Mouse (Mus musculus) bone marrow, adult 2 months (tissue): ENCODE data around the gene Pcbp3. TPM values are rescaled to one million over a fixed set of nuclear protein-coding genes. Genes with fewer than 3 reads are reported as not detected.

ENCODE experiments used
- H3K27ac ChIP-seq: fragments of 200-500 bp; 2 replicates; pipeline ENCODE4 v1.5.1; 2012; ENCODE audit warnings: low read depth, mild to moderate bottlenecking, control low read depth, inconsistent platforms, low read length; ENCODE audit not compliant: control insufficient read depth, poor library complexity, insufficient read depth
- H3K4me1 ChIP-seq: fragments of 200-500 bp; 2 replicates; pipeline ENCODE4 v1.6.1; 2011; ENCODE audit warnings: low read length; ENCODE audit not compliant: control insufficient read depth, insufficient read depth
- H3K4me3 ChIP-seq: fragments of 200-500 bp; replicated peaks from 2 replicates; pipeline ENCODE3; 2011; ENCODE audit warnings: mild to moderate bottlenecking, low read depth, low read length, control low read depth; ENCODE audit not compliant: control insufficient read depth
- CTCF ChIP-seq: fragments of 200-500 bp; IDR thresholded peaks from 2 replicates; pipeline ENCODE4 v1.5.1; 2011; ENCODE audit warnings: low read length, control low read depth; ENCODE audit not compliant: control insufficient read depth, insufficient read depth
- POLR2A ChIP-seq: fragments of 200-500 bp; IDR thresholded peaks from 2 replicates; pipeline ENCODE4 v1.6.1; 2011; ENCODE audit warnings: low read depth, mild to moderate bottlenecking, control low read depth, low read length, borderline replicate concordance; ENCODE audit not compliant: control insufficient read depth
- WGBS: fragments of 180-500 bp; shearing (Covaris S2); methylation state at CpG from one replicate; pipeline ENCODE4 v1.1.7; 2018; 5-methylcytosine and 5-hydroxymethylcytosine counted together
- polyA plus RNA-seq: library from polyadenylated mRNA; stranded (reverse); fragments of >200 nt; gene quantifications from 2 replicates; pipeline ENCODE4 v1.2.4, GENCODE M21; 2011; ENCODE audit warnings: low replicate concordance; ENCODE audit not compliant: missing spikeins, insufficient read depth, insufficient read length

Gene Pcbp3
- polyA plus RNA-seq, 1 experiment: 4.3 TPM

DNA sequence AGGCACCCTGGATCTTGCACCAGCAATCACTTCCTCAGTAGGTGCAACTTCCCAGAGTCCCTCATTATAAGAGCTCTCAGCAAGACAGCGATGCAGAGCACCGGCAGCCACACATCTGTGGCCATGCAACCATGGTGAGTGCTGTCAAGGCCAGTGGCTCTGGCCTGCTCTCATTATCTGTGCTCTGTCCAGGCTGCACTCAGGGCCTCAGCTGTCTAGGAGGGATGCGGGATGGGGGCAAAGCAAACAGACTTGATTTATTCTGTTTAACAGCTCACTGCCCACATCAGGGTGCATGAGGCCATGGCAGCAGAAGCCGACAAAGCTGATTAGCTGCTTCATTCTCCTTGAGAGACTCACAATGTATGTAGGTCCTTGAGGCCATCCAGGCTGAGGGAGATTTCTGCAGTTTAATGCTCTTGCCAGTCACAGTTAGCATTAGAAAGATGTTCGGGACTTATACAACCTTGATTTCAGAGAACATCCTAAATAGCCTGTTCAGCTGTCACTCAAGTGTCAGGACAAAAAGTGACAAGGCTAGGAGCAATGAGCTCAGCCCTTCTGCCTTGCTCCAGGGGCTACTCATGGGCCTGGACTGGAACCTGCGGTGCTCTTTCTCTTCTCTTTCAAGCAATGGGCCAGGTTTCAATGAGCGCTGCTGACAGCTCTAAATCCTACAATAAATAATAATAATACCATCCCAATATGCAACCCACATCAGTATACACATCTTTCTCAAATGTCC lies 151.6 kb downstream of the Pcbp3 start:
- 71% methylated on average over 7 of the region's 7 CpGs for WGBS
- no peaks in the 10 kb centered on the region for H3K4me1 ChIP-seq
- no peak overlapping the region for H3K27ac ChIP-seq
- no peak overlapping the region for H3K4me3 ChIP-seq
- TF ChIP-seq POLR2A (no peak), CTCF (no peak)

DNA sequence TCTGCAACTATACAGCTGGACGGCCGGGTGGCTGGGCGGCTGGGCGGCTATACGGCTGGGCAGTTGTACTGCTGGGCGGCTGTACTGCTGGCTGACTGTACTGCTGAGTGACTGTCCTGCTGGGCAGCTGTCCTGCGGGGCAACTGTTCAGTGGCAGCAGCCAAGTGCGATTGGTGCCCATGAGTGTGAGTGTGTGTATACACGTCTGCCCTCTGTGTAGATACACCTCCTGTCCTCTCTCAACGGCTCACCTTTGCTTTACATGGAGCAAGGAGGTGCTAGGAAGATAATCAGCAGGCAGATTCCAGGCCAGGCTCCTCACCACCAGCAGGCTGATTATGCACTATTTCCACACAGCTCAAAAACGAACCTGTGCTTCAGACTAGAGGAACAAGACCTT lies 152.2 kb downstream of the Pcbp3 start:
- WGBS: 86% methylated on average over 11 of the region's 11 CpGs
- TF ChIP-seq POLR2A (no peak), CTCF (no peak)
- Histone ChIP-seq H3K4me1 (no peaks in the 10 kb centered on the region), H3K27ac (no peak overlapping the region), H3K4me3 (no peak overlapping the region)

DNA sequence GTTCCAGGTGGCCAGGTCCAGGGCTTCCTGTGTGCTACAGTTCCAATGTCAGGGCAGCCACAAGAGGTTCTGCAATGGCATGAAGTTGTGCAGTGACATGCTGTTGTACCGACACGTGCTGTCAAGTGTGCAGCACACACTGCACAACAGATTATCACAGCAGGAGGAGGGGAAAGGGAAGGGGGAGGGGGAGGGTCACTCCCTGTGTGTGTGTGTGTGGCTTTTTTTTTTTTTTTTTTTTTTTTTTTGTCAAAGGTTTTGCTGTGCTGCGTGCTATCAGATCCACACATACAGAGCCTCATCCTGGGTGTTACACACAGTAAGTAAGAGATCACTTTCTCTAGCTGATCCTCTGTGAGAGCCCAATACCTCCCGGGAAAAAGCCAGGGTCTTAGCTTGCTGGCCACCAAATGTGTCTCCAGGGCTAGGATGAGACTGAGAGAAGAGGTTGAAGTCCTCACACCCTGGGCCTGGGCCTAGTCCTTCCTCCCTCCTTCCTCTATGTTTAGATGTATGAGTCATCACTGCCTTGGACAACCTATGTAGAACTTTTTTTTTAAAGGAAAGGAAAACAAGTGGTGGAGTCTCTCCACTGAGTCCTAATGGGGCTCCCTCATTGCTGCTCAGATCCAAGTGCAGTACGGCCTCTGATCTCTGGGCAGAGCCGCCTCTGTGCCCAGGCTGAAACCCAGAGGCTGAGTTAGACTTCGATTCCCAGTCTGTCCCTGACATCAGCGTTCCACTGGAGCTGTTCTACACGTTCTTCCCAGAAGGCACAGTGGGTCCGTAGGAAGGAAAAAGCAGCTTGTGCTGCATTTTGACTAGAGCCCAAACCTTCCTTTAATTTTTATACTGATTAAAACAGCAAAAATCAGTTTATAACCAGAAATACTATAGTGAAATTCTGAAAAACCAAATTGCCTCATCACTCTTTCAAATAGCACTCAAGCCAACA lies 153.0 kb downstream of the Pcbp3 start:
- no peak overlapping the region for H3K27ac ChIP-seq
- no peak for TF ChIP-seq CTCF

DNA sequence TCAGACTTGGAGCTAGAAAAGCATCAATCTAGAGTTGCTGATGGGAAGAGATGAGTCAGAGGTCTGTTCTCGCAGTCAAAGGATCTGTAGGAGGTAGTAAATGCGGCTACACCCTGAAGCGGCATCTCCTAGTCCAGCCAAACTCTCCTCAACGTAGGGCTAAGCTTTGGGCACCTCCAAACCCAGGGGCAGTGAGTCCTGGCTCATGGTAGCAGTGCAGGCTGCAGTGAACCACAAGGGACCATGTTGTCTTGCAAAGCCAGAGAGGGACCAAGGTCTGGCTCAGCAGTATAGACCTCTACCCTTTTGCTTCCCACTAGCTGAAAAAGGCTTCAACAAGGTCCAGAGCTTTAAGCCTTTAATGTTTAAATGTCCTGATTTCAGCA lies 159.2 kb downstream of the Pcbp3 start:
- no peak for TF ChIP-seq POLR2A
- TF ChIP-seq CTCF: no peak
- Histone ChIP-seq H3K4me1 (no peaks in the 10 kb centered on the region), H3K4me3 (no peak overlapping the region), H3K27ac (no peak overlapping the region)
- WGBS: 86% methylated on average over 4 of the region's 4 CpGs

More for the DNA sequence above, 153.0 kb downstream of the Pcbp3 start:
- no peaks in the 10 kb centered on the region for H3K4me1 ChIP-seq
- no peak overlapping the region for H3K4me3 ChIP-seq
- 74% methylated on average over 10 of the region's 10 CpGs for WGBS

DNA sequence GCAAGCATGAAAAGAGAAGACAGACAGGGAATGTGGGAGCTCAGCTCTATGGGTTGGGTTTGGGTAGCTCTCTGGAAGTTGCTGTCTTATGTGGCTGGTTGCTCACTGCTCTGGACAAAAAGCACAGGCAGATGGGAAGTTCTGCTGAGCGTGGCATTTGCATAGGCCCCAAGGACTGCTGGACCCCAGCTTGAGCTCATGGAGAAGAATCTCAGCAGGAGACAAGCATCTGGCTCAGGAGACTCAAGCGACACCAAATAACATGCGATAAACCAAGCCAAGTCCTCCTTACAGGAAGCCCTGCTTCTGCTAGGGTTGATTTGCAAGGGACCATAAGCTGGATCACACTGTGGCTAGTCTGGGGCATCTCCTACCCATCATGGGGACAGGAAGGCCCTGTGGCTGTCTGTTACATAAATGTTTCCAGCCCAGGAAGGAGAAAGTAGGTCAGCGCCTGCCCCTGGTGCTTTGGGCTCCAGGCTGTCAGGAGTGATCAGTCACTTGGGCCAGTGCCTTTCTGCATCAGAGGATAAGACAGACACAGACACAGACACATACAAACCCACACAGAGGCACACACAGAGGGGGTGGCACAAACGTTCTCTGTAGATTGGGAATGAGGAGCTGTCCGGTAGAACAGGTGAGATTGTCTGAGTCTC lies 159.7 kb downstream of the Pcbp3 start:
- Histone ChIP-seq H3K27ac (no peak overlapping the region), H3K4me3 (no peak overlapping the region), H3K4me1 (no peaks in the 10 kb centered on the region)
- WGBS: 71% methylated on average over 6 of the region's 6 CpGs
- no peak for TF ChIP-seq POLR2A
- TF ChIP-seq CTCF: no peak

DNA sequence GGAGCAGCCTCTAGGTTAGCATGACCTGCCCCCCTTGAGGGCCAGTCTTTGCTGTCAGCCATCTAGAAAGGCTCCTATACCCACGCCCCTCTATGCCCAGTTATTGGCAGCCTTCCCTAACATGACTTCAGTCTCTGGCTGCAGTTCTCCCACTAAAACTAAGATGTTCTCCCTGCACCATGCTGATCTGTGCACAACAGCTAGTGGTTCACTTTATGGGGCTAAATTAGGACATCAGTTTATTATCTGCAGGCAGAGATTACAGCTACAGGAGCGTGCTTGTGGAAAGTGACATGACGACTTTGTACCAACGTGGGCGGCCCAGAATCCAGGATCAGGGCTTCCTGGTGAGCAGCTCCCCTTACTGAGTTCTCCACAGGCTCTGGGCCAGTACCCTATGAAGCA lies 160.4 kb downstream of the Pcbp3 start:
- 70% methylated on average over 5 of the region's 5 CpGs for WGBS
- TF ChIP-seq CTCF (no peak), POLR2A (no peak)
- Histone ChIP-seq H3K4me3 (no peak overlapping the region), H3K4me1 (no peaks in the 10 kb centered on the region), H3K27ac (no peak overlapping the region)

DNA sequence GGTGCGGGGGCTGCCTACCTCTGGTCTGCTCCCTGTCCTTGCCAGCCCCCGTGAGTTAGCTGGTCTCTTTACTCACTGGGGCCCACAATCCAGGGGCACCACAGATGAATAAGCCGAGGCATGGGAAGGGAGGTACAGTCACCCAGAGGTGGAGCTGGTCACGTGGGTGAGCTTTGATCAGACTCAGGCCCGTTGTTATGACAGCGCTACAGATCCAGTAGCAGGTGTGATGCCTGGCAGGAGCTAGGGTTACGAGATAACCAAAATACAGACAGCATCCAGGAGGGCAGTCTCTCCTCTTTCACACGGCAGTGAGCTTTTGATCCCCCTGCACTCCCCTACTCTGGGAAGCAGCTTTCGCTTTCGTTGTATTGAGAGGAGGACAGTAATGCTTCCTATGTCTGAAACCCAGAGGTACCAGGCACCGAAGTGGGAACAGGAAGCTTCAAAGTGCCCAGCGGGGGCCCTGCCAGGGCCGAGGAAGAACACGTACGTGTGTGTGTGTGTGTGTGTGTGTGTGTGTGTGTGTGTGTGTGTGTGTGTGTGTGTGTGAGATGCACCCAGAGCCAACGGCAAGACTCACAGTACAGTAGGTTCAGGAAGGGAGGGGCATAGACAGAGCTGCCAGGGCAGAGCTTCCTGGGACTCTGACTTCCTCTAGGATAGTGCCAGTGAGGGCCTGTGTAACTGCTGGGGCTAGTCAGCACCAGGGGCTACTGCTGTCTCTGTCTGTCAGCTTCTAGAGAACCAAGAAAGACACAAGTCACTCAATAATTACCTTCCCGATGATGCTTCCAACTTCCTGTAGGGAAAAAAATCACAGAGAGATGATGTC lies 162.7 kb downstream of the Pcbp3 start:
- no peak overlapping the region for H3K27ac ChIP-seq
- H3K4me3 ChIP-seq: peak overlapping the region; percentile 50
- 21% methylated on average over 17 of the region's 17 CpGs for WGBS
- H3K4me1 ChIP-seq: no peaks in the 10 kb centered on the region
- no peak for TF ChIP-seq CTCF
- TF ChIP-seq POLR2A: no peak
